Mouse (Mus musculus) layer of hippocampus, adult 9-10 months (tissue): ENCODE data around the gene Rims3.
A peak's percentile ranks its signal among the peaks of the same experiment; 100 is the strongest.

Source experiments
- DNase-seq: peaks from one replicate; pipeline ENCODE4 v3.0.0; 2022; ENCODE audit warnings: low spot score

Gene Rims3

GRCm38 (mm10) chr4:120893656-120894401 lies 39.2 kb downstream of the Rims3 start:
- no peak for DNase-seq

- no peak for DNase-seq
These were observed 40.0 kb downstream of the Rims3 start for GRCm38 (mm10) chr4:120894584-120894983.

GRCm38 (mm10) chr4:120895226-120895625 lies 40.6 kb downstream of the Rims3 start:
- DNase-seq = no peak

- DNase-seq = no peak
These were observed 41.4 kb downstream of the Rims3 start for GRCm38 (mm10) chr4:120895810-120896584.

GRCm38 (mm10) chr4:120904533-120904932 lies 49.9 kb downstream of the Rims3 start:
- no peak for DNase-seq

GRCm38 (mm10) chr4:120905644-120906043 lies 51.0 kb downstream of the Rims3 start:
- no peak for DNase-seq

- DNase-seq = peak; percentile 30
These were observed 55.0 kb downstream of the Rims3 start for GRCm38 (mm10) chr4:120909558-120910150.

GRCm38 (mm10) chr4:120911086-120911485 lies 56.5 kb downstream of the Rims3 start:
- DNase-seq = no peak

GRCm38 (mm10) chr4:120912866-120913265 lies 58.2 kb downstream of the Rims3 start:
- DNase-seq = no peak

GRCm38 (mm10) chr4:120913443-120913842 lies 58.8 kb downstream of the Rims3 start:
- DNase-seq = no peak

- DNase-seq = no peak
These were observed 59.2 kb downstream of the Rims3 start for GRCm38 (mm10) chr4:120913861-120914260.

GRCm38 (mm10) chr4:120914501-120914900 lies 59.9 kb downstream of the Rims3 start:
- no peak for DNase-seq

GRCm38 (mm10) chr4:120921461-120921860 lies 66.8 kb downstream of the Rims3 start:
- DNase-seq = no peak

GRCm38 (mm10) chr4:120924554-120925299 lies 70.1 kb downstream of the Rims3 start, which contains the start of gene Exo5:
Gene Exo5, minus strand, starts transcription at chr4:120925017.
- peak; percentile 72 for DNase-seq

- DNase-seq = no peak
These were observed 70.8 kb downstream of the Rims3 start for GRCm38 (mm10) chr4:120925386-120925785.

GRCm38 (mm10) chr4:120928686-120929085 lies 74.1 kb downstream of the Rims3 start:
- no peak for DNase-seq

- DNase-seq = no peak
These were observed 76.1 kb downstream of the Rims3 start for GRCm38 (mm10) chr4:120930736-120931135.

GRCm38 (mm10) chr4:120935006-120935405 lies 80.4 kb downstream of the Rims3 start:
- DNase-seq = no peak
